Mouse (Mus musculus): Measurements from ENCODE around the gene Stoml3. TPM values are rescaled to one million over a fixed set of nuclear protein-coding genes. Genes with fewer than 3 reads are reported as not detected.

Stoml3 gene
- polyA plus RNA-seq, 1 experiment: not detected

GRCm38 (mm10) chr3:53486996-53487576 is 1.4 kb upstream of the Stoml3 start:
- no peak for DNase-seq (ENCODE audit: low read depth in 1 of 2, low spot score in 2 of 2)
- Histone ChIP-seq H3K4me1 (ENCODE audit: control insufficient read depth, insufficient read depth, insufficient read length) (peaks cover 4% of the 10 kb centered on the region; the same call in 1 of the 2 replicates), H3K4me3 (ENCODE audit: extremely low read depth, insufficient read depth, insufficient read length) (no peak overlapping the region), H3K36me3 (ENCODE audit: control insufficient read depth, insufficient read depth, low read length) (no peaks in the 10 kb centered on the region), H3K27ac (ENCODE audit: insufficient read depth, low read length) (no peak overlapping the region), H3K27me3 (ENCODE audit: control insufficient read depth, insufficient read depth, low read length) (no peaks in the 10 kb centered on the region)
- 56% methylated on average over 9 of the region's 9 CpGs for WGBS
- no peak for TF ChIP-seq CTCF (IDR thresholded peaks at IDR 0.05; ENCODE audit: extremely low read depth, insufficient read depth, insufficient read length, insufficient replicate concordance)
- TF ChIP-seq POLR2A (IDR thresholded peaks at IDR 0.05; ENCODE audit: low read depth, low read length): no peak

GRCm38 (mm10) chr3:53498351-53498905 is 10.0 kb downstream of the Stoml3 start:
- no peak for DNase-seq (ENCODE audit: low read depth in 1 of 2, low spot score in 2 of 2)
- H3K4me3 ChIP-seq (ENCODE audit: extremely low read depth, insufficient read depth, insufficient read length): no peak overlapping the region
- no peak for TF ChIP-seq CTCF (IDR thresholded peaks at IDR 0.05; ENCODE audit: extremely low read depth, insufficient read depth, insufficient read length, insufficient replicate concordance)
- no peaks in the 10 kb centered on the region for H3K36me3 ChIP-seq (ENCODE audit: control insufficient read depth, insufficient read depth, low read length)
- WGBS: 84% methylated on average over 6 of the region's 6 CpGs
- no peak overlapping the region for H3K27ac ChIP-seq (ENCODE audit: insufficient read depth, low read length)
- no peaks in the 10 kb centered on the region for H3K4me1 ChIP-seq (ENCODE audit: control insufficient read depth, insufficient read depth, insufficient read length)
- no peaks in the 10 kb centered on the region for H3K27me3 ChIP-seq (ENCODE audit: control insufficient read depth, insufficient read depth, low read length)

GRCm38 (mm10) chr3:53502428-53502827 is 14.0 kb downstream of the Stoml3 start:
- peak in 1 of 2 experiments; percentile 3 for DNase-seq (ENCODE audit: low read depth in 1 of 2, low spot score in 2 of 2)
- no peak for TF ChIP-seq POLR2A (IDR thresholded peaks at IDR 0.05; ENCODE audit: low read depth, low read length)
- no peak for TF ChIP-seq CTCF (IDR thresholded peaks at IDR 0.05; ENCODE audit: extremely low read depth, insufficient read depth, insufficient read length, insufficient replicate concordance)
- H3K4me1 ChIP-seq (ENCODE audit: control insufficient read depth, insufficient read depth, insufficient read length): no peaks in the 10 kb centered on the region

GRCm38 (mm10) chr3:53513096-53513495 is 24.6 kb downstream of the Stoml3 start:
- WGBS: 61% methylated on average over 5 of the region's 5 CpGs
- no peak for DNase-seq (ENCODE audit: low read depth in 1 of 2, low spot score in 2 of 2)
- Histone ChIP-seq H3K27me3 (ENCODE audit: control insufficient read depth, insufficient read depth, low read length) (no peaks in the 10 kb centered on the region), H3K36me3 (ENCODE audit: control insufficient read depth, insufficient read depth, low read length) (no peaks in the 10 kb centered on the region), H3K4me3 (ENCODE audit: extremely low read depth, insufficient read depth, insufficient read length) (no peak overlapping the region), H3K27ac (ENCODE audit: insufficient read depth, low read length) (no peak overlapping the region), H3K4me1 (ENCODE audit: control insufficient read depth, insufficient read depth, insufficient read length) (no peaks in the 10 kb centered on the region)
- TF ChIP-seq CTCF (IDR thresholded peaks at IDR 0.05; ENCODE audit: extremely low read depth, insufficient read depth, insufficient read length, insufficient replicate concordance) (no peak), POLR2A (IDR thresholded peaks at IDR 0.05; ENCODE audit: low read depth, low read length) (no peak)

More at GRCm38 (mm10) chr3:53502428-53502827, 14.0 kb downstream of the Stoml3 start:
- 52% methylated on average over 6 of the region's 6 CpGs for WGBS
- Histone ChIP-seq H3K27ac (ENCODE audit: insufficient read depth, low read length) (no peak overlapping the region), H3K36me3 (ENCODE audit: control insufficient read depth, insufficient read depth, low read length) (no peaks in the 10 kb centered on the region), H3K4me3 (ENCODE audit: extremely low read depth, insufficient read depth, insufficient read length) (no peak overlapping the region), H3K27me3 (ENCODE audit: control insufficient read depth, insufficient read depth, low read length) (no peaks in the 10 kb centered on the region)

GRCm38 (mm10) chr3:53514221-53515065 is 26.0 kb downstream of the Stoml3 start:
- TF ChIP-seq CTCF (IDR thresholded peaks at IDR 0.05; ENCODE audit: extremely low read depth, insufficient read depth, insufficient read length, insufficient replicate concordance) (no peak), POLR2A (IDR thresholded peaks at IDR 0.05; ENCODE audit: low read depth, low read length) (no peak)
- no peak for DNase-seq (ENCODE audit: low read depth in 1 of 2, low spot score in 2 of 2)
- Histone ChIP-seq H3K36me3 (ENCODE audit: control insufficient read depth, insufficient read depth, low read length) (no peaks in the 10 kb centered on the region), H3K27me3 (ENCODE audit: control insufficient read depth, insufficient read depth, low read length) (no peaks in the 10 kb centered on the region), H3K4me3 (ENCODE audit: extremely low read depth, insufficient read depth, insufficient read length) (no peak overlapping the region), H3K27ac (ENCODE audit: insufficient read depth, low read length) (no peak overlapping the region), H3K4me1 (ENCODE audit: control insufficient read depth, insufficient read depth, insufficient read length) (no peaks in the 10 kb centered on the region)
- 27% methylated on average over 4 of the region's 4 CpGs for WGBS

- no peak for DNase-seq (ENCODE audit: low read depth in 1 of 2, low spot score in 2 of 2)
- Histone ChIP-seq H3K27ac (ENCODE audit: insufficient read depth, low read length) (no peak overlapping the region), H3K4me1 (ENCODE audit: control insufficient read depth, insufficient read depth, insufficient read length) (no peaks in the 10 kb centered on the region), H3K27me3 (ENCODE audit: control insufficient read depth, insufficient read depth, low read length) (no peaks in the 10 kb centered on the region), H3K36me3 (ENCODE audit: control insufficient read depth, insufficient read depth, low read length) (no peaks in the 10 kb centered on the region), H3K4me3 (ENCODE audit: extremely low read depth, insufficient read depth, insufficient read length) (no peak overlapping the region)
- TF ChIP-seq CTCF (IDR thresholded peaks at IDR 0.05; ENCODE audit: extremely low read depth, insufficient read depth, insufficient read length, insufficient replicate concordance) (no peak), POLR2A (IDR thresholded peaks at IDR 0.05; ENCODE audit: low read depth, low read length) (no peak)
- whole genome bisulfite sequencing: 42% methylated on average over 10 of the region's 10 CpGs
Measured at GRCm38 (mm10) chr3:53522794-53523193, 34.3 kb downstream of the Stoml3 start.
